Mouse (Mus musculus) erythroblast, embryonic 14.5 days (primary cell): ENCODE measurements around the gene Rtl4.

ENCODE experiments used
- GATA1 ChIP-seq: IDR thresholded peaks from 2 replicates; pipeline ENCODE4 v1.6.1; 2012; ENCODE audit warnings: low read length, inconsistent platforms, mixed read lengths
- TAL1 ChIP-seq: IDR thresholded peaks from 3 replicates; pipeline ENCODE4 v1.6.1; 2012; ENCODE audit warnings: low read length, inconsistent platforms, mixed read lengths

DNA sequence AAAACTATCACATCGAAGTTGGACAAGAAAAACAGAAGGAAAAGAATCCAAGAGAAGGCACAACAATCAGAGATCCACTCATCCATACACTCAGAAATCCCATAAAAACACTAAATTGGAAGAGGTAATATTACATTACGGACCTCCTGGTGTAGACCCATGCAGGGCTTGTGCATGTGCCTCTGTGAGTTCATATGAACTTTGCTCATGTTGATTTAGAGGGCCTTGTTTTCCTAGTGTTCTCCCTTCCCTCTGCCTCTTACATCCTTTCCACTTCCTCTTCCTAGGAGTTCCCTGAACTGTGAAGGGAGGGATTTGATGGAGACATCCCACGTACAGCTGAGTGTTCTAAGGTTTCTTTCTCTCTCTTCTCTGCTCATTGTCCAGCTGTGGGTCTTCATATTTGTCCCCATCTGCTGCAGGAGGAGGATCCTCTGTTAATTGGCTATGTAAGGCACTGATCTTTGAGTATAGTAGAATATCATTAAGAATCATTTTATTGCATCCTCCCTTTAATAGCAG lies 58.9 kb downstream of the Rtl4 start:
- TF ChIP-seq GATA1, result no peak
- TF ChIP-seq TAL1, result no peak
